Mouse (Mus musculus) left cerebral cortex, postnatal 25 days (tissue): Measurements from ENCODE around the gene Shroom3. TPM values are rescaled to one million over a fixed set of nuclear protein-coding genes. Genes with fewer than 3 reads are reported as not detected.

Experiments used
- DNase-seq, 2 experiments: peaks; one replicate each; pipeline ENCODE4 v3.0.0; 2022; ENCODE audit warnings: low spot score in 2 of 2, mixed read lengths in 1 of 2
- intact Hi-C: fragments of 180-260 bp; cut with DNase I; formaldehyde crosslinking; loops from one replicate; pipeline ENCODE4 v1.15.1; 2025
- total RNA-seq, 2 experiments: library from RNA; stranded (reverse); gene quantifications; 2 replicates each; pipeline ENCODE4 v1.2.3; 2021

Gene Shroom3
- total RNA-seq, 2 experiments from 2014 or later: 4.4 to 4.9 TPM

DNA sequence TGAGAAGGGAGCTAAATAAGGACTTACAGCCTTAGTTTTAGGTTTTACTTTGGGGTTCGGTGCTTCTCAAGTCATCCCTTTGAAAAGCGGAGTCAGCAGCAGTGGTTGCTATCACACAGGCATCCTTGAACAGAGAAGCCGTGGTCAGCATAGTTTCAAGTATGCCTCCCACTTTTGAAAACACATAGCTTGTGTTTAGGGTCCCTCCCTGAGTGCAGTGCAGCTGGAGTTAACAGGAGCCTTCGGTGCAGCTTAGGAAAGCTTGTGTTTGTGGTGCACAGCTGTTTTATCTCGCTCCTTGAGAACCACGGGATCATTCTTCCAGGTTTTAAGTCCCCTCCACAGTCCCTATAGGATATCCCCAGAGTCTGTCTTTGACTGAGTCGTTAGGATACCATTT lies 151.3 kb downstream of the Shroom3 start:
- no peak for DNase-seq
- intact Hi-C loops: no loop called here

DNA sequence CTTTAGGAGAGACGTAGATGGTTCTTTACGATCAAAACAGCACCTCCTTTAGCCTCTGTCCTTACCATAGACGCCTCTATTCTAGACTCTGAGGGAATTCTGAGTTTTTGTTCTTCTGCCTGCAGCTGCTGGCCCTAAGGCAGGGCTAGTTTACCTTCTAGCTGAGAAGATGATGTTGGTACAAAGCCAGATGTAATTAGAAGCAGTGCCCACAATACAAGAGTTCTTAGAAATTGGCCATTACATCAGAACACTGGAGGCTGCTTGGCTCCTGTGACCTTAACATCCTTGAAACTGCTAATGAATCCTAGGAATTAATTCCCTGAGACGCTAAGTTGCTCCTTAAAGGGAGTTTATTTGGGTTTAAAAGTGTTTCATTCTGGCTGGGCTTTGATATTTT lies 154.1 kb downstream of the Shroom3 start:
- intact Hi-C loops: no loop called here
- no peak for DNase-seq

GRCm38 (mm10) chr5:92838351-92838784 lies 155.1 kb downstream of the Shroom3 start:
- intact Hi-C loops: no loop called here
- DNase-seq: no peak

GRCm38 (mm10) chr5:92839314-92839713 lies 156.1 kb downstream of the Shroom3 start:
- intact Hi-C loops: no loop called here
- no peak for DNase-seq

GRCm38 (mm10) chr5:92841474-92841873 lies 158.2 kb downstream of the Shroom3 start:
- DNase-seq: peak in 1 of 2 experiments; percentile 52

DNA sequence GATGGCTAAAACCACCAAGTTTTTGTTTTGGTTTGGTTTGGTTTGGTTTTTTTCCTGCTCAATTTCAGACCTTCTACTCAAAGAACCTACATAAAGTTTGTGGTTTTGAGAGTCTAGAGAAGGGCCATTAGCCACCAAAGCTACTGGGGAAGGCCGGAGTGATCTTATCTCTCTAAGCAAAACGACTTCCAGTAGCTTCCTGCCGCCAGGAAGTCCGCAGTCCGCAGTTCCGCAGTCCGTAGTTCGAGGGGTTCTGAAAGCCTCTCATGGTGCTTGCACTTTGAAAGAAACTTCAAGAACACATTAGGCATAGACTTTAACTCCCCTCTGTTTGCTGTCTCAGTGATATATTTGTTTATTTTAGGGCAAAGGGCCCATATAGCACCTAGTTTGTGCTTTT lies 159.2 kb downstream of the Shroom3 start:
- DNase-seq: no peak
- intact Hi-C loops: no loop called here

More at GRCm38 (mm10) chr5:92841474-92841873, 158.2 kb downstream of the Shroom3 start:
- intact Hi-C loops: no loop called here

DNA sequence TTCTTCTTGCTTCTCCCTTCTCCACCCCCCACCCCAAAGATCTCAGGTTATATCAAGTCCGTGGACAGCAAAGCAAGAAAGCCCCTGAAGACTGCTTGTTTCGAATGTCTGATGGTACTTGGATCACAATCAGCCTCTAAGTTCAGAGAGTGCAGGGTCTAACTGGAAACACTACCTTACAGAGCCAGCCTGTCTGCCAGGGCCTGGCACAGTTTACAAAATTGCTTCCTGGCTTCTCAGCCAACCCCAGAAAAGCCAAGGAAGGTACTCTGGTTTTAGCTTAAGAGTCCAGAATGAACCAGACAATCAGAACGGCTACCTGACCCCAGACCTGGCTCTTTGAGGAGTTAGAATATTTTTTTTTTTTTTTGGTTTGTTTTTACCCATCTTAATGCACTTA lies 159.6 kb downstream of the Shroom3 start:
- intact Hi-C loops: no loop called here
- DNase-seq: no peak

DNA sequence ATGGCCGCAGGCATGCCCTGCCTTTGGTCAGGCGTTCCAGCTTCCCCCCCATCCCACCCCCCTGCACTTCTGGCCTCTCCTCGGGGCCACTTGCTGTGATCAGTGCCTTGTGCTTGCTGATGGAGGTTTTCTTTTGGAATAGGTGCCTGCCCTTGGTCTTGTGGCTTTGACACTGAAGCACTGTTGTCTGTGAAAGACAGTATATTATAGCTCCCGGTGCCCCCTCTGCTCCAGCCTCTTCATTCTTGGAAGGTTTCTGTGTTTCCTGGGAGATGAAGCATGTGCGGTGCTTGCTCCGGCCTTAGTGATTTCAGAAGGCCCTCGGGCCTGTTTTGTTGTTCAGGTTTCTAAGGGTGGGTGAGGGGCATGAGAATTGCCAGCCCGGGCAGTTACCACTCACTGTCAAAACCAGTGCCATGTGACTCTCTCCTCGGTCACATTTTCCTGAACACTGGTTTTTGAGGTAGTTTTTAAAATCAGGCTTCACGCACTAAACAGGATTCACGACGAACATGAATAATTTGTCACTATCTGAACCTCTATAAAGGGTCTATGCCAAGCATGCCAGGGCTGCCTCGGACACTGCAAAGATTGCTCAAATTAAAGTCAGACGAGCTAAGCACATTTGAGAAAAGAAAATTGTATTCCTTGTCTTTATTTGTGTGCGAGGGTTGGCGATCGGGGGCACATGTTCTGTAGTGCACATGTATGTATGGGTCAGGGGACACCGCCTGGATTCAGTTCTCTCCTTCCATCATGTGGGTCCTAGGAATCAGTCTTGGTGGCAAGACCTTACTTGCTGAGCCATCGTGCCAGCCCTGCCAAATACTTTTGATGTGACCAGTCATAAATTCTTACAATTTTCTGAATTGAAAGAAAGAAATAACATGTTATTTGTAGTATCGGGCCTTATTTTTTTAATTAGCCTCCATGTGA lies 160.9 kb downstream of the Shroom3 start:
- DNase-seq: no peak
- intact Hi-C loops: no loop called here

DNA sequence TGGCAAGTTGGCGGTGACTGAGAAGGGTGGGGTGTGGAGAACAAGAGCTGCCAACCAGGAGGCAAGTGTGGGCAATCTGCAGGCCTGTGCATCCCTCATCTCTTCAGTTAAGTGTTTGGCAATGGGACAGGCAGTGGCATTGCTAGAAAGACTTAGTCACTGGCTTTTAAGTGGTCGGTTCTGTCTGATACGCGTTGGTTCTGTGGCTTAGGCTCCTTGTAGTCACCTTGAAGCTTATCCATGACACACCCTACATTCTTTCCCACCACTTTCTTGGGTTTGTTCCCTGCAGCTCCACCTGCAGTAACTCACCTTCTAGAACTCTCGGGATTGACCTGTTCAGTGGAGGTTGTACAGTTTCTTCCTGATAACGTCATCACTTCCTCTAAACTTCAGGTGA lies 166.5 kb downstream of the Shroom3 start:
- intact Hi-C loops: no loop called here

GRCm38 (mm10) chr5:92850925-92851324 lies 167.7 kb downstream of the Shroom3 start:
- no peak for DNase-seq
- intact Hi-C loops: no loop called here

More for the DNA sequence above, 166.5 kb downstream of the Shroom3 start:
- no peak for DNase-seq

GRCm38 (mm10) chr5:92854983-92855382 lies 171.7 kb downstream of the Shroom3 start:
- intact Hi-C loops: no loop called here
- no peak for DNase-seq

DNA sequence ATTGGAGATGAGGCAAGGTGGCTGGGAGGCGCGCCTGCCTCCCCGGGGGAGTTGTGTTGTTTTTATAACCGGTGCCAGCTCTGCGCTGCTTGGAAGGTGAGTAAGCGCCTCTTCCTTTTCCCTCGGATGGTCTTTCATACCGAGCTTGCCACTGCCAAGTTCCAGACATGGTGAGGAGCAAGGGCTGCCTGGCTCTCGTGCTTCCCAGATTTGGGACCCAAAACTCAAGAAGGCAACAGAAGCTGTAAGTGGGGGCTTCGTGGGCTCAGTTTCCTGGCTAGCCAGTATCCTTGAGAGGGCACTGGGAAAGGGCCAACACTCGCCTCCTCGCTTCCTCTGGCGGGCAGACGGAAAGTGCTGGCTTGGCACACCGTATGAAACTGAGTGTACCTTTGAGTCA lies 173.1 kb downstream of the Shroom3 start:
- DNase-seq: peak; percentile 11 to 60
- intact Hi-C loops: no loop called here

DNA sequence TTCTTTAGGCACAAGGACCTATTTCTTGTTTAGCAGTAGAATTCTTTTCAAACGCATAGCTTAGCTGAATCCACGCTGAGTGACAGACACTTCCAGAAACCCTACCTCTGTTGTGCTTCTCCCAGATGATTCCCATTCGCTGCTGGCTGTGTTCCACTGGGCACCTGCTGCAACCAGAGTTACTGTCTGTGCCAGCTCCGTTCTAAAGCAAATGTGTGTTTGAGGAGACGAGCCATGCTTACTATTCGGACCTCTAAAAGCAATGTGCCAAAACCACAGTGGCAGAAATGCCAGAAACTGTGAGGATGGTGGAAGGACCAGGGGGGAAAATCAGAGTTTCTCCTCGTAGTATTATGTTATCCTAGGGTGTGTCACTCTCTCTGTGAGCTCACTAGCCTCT lies 173.9 kb downstream of the Shroom3 start:
- DNase-seq: peak in 1 of 2 experiments; percentile 29
- intact Hi-C loops: no loop called here

DNA sequence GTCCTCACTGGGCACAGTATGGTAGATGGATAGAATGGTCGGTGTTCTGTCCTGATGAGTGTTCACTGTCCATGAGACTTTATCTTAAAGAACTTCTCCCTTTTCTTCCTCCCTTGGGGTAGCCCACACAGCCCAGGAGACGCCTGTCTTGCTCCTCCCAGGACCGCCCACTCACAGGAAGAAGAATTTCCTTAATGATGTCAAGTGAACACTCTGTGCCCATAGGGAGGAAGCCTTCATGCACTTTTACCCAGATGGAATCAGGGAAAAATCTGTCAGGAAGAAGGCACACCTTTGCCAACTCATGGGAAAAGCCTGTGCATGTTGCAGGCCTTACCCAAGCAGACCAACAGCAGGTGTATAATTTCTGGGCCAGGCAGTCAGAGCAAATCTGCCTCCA lies 174.9 kb downstream of the Shroom3 start:
- intact Hi-C loops: no loop called here
- DNase-seq: no peak

GRCm38 (mm10) chr5:92858576-92858975 lies 175.3 kb downstream of the Shroom3 start:
- no peak for DNase-seq
- intact Hi-C loops: no loop called here

DNA sequence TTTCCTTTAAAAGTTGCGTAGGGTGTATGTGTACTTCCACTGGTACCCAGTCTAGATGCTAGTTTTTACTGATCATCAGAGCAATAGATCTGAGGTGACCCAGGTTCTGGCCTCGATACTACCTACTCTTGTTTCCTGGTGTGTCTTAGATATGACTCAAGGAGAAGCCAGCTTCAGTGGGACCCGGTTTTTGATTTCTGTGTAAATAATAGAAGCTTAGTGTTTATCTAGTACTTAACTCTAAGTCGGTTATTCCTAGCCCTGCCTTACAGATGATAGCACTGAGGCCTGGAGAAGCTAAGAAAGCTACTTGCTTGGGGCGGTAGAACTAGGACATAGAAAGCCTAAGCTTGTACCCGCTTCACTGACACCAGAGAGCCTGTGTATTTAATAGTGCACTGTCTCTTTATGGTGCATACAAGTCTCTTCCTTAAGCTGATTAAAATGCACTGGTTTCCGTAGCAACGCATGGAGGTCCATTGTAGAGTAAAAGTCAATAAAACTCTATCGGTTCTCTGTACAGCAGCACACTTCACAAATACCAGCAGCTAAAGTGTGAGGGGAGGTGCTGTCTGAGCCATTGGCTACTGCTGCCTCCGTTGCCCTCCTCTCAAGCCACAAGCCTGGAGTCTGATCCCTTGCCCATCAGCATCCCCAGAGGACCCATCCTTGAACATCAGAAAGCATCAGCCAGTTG lies 178.3 kb downstream of the Shroom3 start:
- DNase-seq: no peak
- intact Hi-C loops: no loop called here

DNA sequence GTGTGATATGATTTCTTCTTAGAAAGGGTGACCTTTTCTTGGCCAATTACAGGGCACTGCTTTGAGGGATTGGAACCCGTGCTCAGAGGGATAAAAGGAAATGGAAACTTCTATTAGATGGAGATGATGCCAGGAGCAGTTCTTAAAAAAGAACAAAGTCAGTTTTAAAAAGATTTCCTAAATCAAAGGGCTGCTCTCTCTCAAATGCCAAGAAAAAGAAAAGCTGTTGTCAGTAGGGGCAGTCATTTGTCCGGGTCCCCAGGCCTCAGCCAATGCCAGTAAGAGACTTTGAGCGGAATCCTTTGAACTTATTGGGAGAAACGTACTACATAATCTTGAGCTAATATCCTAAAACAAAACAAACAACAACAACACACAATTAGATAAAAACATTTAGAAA lies 181.9 kb downstream of the Shroom3 start:
- intact Hi-C loops: no loop called here
- DNase-seq: no peak

GRCm38 (mm10) chr5:92866546-92866945 lies 183.3 kb downstream of the Shroom3 start:
- no peak for DNase-seq
- intact Hi-C loops: no loop called here

- no peak for DNase-seq
- intact Hi-C loops: no loop called here
Observed at GRCm38 (mm10) chr5:92867253-92867652, 184.0 kb downstream of the Shroom3 start.

DNA sequence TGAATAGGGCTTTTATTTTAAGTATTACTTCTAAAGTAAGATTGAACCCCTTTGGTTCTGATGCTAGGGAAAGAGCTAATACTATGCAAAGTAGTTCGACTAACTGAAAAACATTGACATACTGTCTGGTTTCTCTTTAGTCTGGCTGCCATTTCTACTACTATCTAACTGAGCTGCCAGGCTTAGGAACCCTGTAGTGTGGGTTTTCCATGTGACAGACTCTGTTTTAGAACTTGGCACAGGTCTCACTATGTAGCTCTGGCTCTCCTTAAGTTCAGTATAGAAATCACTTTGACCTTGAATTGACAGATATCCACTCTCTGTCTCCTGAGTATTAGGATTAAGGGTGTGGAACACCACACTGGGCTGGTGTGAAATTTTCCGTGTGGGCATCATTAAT lies 185.0 kb downstream of the Shroom3 start:
- intact Hi-C loops: no loop called here
- no peak for DNase-seq

DNA sequence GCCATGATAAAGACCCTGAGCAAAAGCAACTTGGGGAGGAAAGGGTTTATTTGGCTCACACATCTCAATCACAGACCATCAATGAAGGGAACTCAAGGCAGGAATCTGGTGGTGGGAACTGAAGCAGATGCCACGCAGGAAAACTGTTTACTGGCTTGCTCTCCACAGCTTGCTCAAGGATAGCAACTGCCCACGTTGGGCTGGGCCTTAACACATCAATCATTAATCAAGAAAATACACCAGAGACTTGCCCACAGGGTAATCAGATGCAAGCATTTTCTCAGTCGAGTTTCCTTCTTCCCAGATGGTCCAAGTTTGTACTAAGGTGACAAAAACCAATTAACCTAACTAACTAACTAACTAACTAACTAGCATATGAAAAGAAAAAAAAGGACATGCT lies 187.8 kb downstream of the Shroom3 start:
- intact Hi-C loops: no loop called here

More for the DNA sequence above, 187.8 kb downstream of the Shroom3 start:
- no peak for DNase-seq
